Mouse (Mus musculus): ENCODE data around the gene Ahnak2. TPM values are rescaled to one million over a fixed set of nuclear protein-coding genes. Genes with fewer than 3 reads are reported as not detected.

The Ahnak2 gene
- polyA plus RNA-seq, 1 experiment = 0.83 TPM

DNA sequence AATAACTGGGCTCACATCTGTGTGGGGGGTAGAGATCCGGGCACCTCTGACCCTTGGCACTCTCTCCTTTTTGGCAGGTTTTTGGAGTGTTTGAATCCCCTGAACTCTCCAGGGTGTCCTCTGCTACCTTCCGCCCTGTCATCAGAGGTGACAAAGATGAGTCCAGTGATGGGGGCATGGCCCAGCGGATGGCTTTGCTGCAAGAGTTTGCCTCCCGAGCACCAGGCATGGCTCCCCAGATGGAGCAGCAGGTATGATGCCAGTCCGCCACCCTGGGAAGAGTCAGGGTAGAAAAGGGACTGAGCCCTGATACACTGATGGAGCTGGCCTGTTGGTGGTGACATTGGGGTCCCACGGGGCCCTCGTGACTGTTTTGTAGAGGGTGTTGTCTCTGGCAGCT, 65.4 kb downstream of the Ahnak2 start:
- TF ChIP-seq CTCF (IDR thresholded peaks at IDR 0.05; ENCODE audit: extremely low read depth, insufficient read depth, insufficient read length, insufficient replicate concordance) = no peak
- TF ChIP-seq POLR2A (IDR thresholded peaks at IDR 0.05; ENCODE audit: low read depth, low read length) = no peak
- Histone ChIP-seq H3K4me1 (ENCODE audit: control insufficient read depth, insufficient read depth, insufficient read length) (no peaks in the 10 kb centered on the region), H3K27ac (ENCODE audit: insufficient read depth, low read length) (no peak overlapping the region), H3K4me3 (ENCODE audit: extremely low read depth, insufficient read depth, insufficient read length) (no peak overlapping the region), H3K36me3 (ENCODE audit: control insufficient read depth, insufficient read depth, low read length) (no peaks in the 10 kb centered on the region), H3K27me3 (ENCODE audit: control insufficient read depth, insufficient read depth, low read length) (no peaks in the 10 kb centered on the region)
- WGBS = 84% methylated on average over 7 of the region's 7 CpGs
- DNase-seq (ENCODE audit: low read depth in 1 of 2, low spot score in 2 of 2) = no peak

GRCm38 (mm10) chr12:112736636-112736925, 65.9 kb downstream of the Ahnak2 start:
- Histone ChIP-seq H3K27ac (ENCODE audit: insufficient read depth, low read length) (no peak overlapping the region), H3K4me3 (ENCODE audit: extremely low read depth, insufficient read depth, insufficient read length) (no peak overlapping the region), H3K4me1 (ENCODE audit: control insufficient read depth, insufficient read depth, insufficient read length) (no peaks in the 10 kb centered on the region), H3K36me3 (ENCODE audit: control insufficient read depth, insufficient read depth, low read length) (no peaks in the 10 kb centered on the region), H3K27me3 (ENCODE audit: control insufficient read depth, insufficient read depth, low read length) (no peaks in the 10 kb centered on the region)
- 96% methylated on average over 10 of the region's 10 CpGs for WGBS
- TF ChIP-seq CTCF (IDR thresholded peaks at IDR 0.05; ENCODE audit: extremely low read depth, insufficient read depth, insufficient read length, insufficient replicate concordance) = no peak
- TF ChIP-seq POLR2A (IDR thresholded peaks at IDR 0.05; ENCODE audit: low read depth, low read length) = no peak
- DNase-seq (ENCODE audit: low read depth in 1 of 2, low spot score in 2 of 2) = no peak

DNA sequence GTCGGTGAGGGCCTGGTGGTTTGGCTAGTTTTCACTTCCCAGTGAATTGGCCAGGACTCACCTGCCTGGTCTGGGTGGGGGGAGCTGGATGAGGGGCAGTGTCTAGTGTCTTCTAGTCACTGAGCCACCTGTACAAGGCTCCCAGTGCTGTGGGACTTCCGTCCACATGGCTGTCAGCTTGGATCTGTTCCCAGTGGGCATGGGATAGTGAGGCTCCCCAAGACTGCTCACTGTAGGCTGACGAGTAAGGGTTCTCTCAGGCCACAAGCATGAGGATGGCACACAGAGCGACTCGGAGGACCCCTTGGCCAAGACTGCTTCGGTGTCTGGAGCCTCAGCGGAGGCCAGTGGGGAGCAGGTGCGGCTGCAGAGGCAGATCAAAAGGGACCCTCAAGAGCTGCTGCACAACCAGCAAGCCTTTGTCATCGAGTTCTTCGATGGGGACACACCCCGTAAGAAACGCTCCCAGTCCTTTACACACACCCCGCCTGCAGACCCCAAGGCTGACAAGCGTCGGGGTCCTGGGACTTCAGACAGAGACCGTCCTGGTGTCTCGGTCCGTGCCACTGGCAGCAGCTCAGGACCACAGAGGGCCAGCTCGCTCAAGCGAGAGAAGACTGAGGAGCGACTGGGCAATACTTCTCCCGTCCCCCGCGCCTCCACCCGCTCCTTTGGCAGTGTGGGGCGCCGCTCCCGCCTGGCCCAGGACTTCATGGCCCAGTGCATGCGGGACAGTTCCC, 66.4 kb downstream of the Ahnak2 start:
- Histone ChIP-seq H3K4me3 (ENCODE audit: extremely low read depth, insufficient read depth, insufficient read length) (no peak overlapping the region), H3K4me1 (ENCODE audit: control insufficient read depth, insufficient read depth, insufficient read length) (no peaks in the 10 kb centered on the region), H3K27me3 (ENCODE audit: control insufficient read depth, insufficient read depth, low read length) (no peaks in the 10 kb centered on the region), H3K36me3 (ENCODE audit: control insufficient read depth, insufficient read depth, low read length) (no peaks in the 10 kb centered on the region), H3K27ac (ENCODE audit: insufficient read depth, low read length) (no peak overlapping the region)
- DNase-seq (ENCODE audit: low read depth in 1 of 2, low spot score in 2 of 2) = no peak
- TF ChIP-seq POLR2A (IDR thresholded peaks at IDR 0.05; ENCODE audit: low read depth, low read length) (no peak), CTCF (IDR thresholded peaks at IDR 0.05; ENCODE audit: extremely low read depth, insufficient read depth, insufficient read length, insufficient replicate concordance) (no peak)
- WGBS = 93% methylated on average over 29 of the region's 29 CpGs

GRCm38 (mm10) chr12:112734881-112735655, 67.4 kb downstream of the Ahnak2 start:
- WGBS = 83% methylated on average over 19 of the region's 19 CpGs
- Histone ChIP-seq H3K27ac (ENCODE audit: insufficient read depth, low read length) (no peak overlapping the region), H3K4me3 (ENCODE audit: extremely low read depth, insufficient read depth, insufficient read length) (no peak overlapping the region), H3K36me3 (ENCODE audit: control insufficient read depth, insufficient read depth, low read length) (no peaks in the 10 kb centered on the region), H3K27me3 (ENCODE audit: control insufficient read depth, insufficient read depth, low read length) (no peaks in the 10 kb centered on the region), H3K4me1 (ENCODE audit: control insufficient read depth, insufficient read depth, insufficient read length) (no peaks in the 10 kb centered on the region)
- DNase-seq (ENCODE audit: low read depth in 1 of 2, low spot score in 2 of 2) = no peak
- no peak for TF ChIP-seq POLR2A (IDR thresholded peaks at IDR 0.05; ENCODE audit: low read depth, low read length)

DNA sequence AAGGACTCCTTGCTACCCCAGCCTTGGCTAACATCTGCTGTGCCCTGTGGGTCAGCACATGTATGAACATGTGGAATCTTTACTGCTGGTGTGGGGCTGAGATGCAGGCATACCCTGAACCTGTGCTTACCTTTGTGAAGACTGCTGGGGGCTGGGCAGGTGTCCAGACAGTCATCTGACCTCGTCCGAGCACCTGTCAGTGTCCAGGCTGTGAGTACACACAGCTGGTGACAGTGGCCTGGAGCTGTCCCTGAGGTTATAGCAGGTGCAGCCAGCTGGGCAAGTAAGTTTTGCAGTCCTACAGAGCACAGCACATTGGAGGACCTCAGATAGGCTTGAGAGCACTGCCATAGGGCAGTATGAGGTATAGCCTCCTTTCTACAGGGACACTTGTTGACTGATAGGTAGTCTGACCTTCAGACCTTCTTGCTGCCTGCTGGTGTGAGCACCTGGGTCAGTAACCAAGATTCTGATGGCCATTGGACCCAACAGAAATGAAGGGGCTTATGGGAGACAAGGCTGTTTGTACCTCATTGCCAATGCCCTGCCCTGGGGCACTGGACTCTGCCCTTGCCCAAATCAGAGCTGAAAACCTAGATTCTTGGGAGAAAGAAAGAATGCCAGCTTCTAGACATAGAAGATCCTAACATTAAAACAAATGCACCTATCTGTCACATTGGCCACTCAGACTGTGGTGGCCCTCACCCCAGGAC, 68.2 kb downstream of the Ahnak2 start:
- no peak for DNase-seq (ENCODE audit: low read depth in 1 of 2, low spot score in 2 of 2)
- H3K27me3 ChIP-seq (ENCODE audit: control insufficient read depth, insufficient read depth, low read length) = no peaks in the 10 kb centered on the region
- no peaks in the 10 kb centered on the region for H3K36me3 ChIP-seq (ENCODE audit: control insufficient read depth, insufficient read depth, low read length)
- no peaks in the 10 kb centered on the region for H3K4me1 ChIP-seq (ENCODE audit: control insufficient read depth, insufficient read depth, insufficient read length)
- no peak overlapping the region for H3K27ac ChIP-seq (ENCODE audit: insufficient read depth, low read length)
- no peak for TF ChIP-seq CTCF (IDR thresholded peaks at IDR 0.05; ENCODE audit: extremely low read depth, insufficient read depth, insufficient read length, insufficient replicate concordance)
- no peak for TF ChIP-seq POLR2A (IDR thresholded peaks at IDR 0.05; ENCODE audit: low read depth, low read length)
- H3K4me3 ChIP-seq (ENCODE audit: extremely low read depth, insufficient read depth, insufficient read length) = no peak overlapping the region
- 87% methylated on average over 2 of the region's 2 CpGs for WGBS

DNA sequence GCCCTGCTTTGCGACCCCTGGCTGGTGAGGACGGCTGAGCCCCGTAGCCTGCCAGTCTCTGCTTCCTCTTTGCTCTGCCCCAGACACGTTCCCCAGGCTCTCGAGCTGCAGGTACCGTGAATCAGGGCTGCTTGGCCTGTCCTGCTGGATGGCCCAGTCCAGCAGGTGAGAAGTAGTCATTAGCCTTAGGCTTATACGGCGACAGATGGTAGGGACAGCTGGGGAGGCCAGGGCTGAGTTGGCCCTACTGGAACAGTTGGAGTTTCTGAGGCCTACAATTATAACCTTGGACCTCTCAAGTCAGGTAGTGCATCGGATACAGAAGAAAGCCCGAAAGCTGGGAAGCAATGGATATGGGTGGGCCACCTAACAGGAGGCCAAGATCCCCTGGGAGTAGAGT, 69.9 kb downstream of the Ahnak2 start:
- no peak overlapping the region for H3K27ac ChIP-seq (ENCODE audit: insufficient read depth, low read length)
- H3K36me3 ChIP-seq (ENCODE audit: control insufficient read depth, insufficient read depth, low read length) = no peaks in the 10 kb centered on the region
- H3K27me3 ChIP-seq (ENCODE audit: control insufficient read depth, insufficient read depth, low read length) = no peaks in the 10 kb centered on the region
- WGBS = 92% methylated on average over 10 of the region's 10 CpGs
- DNase-seq (ENCODE audit: low read depth in 1 of 2, low spot score in 2 of 2) = no peak
- H3K4me3 ChIP-seq (ENCODE audit: extremely low read depth, insufficient read depth, insufficient read length) = no peak overlapping the region
- TF ChIP-seq POLR2A (IDR thresholded peaks at IDR 0.05; ENCODE audit: low read depth, low read length) = no peak
- no peaks in the 10 kb centered on the region for H3K4me1 ChIP-seq (ENCODE audit: control insufficient read depth, insufficient read depth, insufficient read length)

- WGBS = 87% methylated on average over 14 of the region's 14 CpGs
- Histone ChIP-seq H3K27me3 (ENCODE audit: control insufficient read depth, insufficient read depth, low read length) (no peaks in the 10 kb centered on the region), H3K27ac (ENCODE audit: insufficient read depth, low read length) (no peak overlapping the region), H3K4me1 (ENCODE audit: control insufficient read depth, insufficient read depth, insufficient read length) (no peaks in the 10 kb centered on the region), H3K4me3 (ENCODE audit: extremely low read depth, insufficient read depth, insufficient read length) (no peak overlapping the region), H3K36me3 (ENCODE audit: control insufficient read depth, insufficient read depth, low read length) (no peaks in the 10 kb centered on the region)
- no peak for DNase-seq (ENCODE audit: low read depth in 1 of 2, low spot score in 2 of 2)
- no peak for TF ChIP-seq CTCF (IDR thresholded peaks at IDR 0.05; ENCODE audit: extremely low read depth, insufficient read depth, insufficient read length, insufficient replicate concordance)
- no peak for TF ChIP-seq POLR2A (IDR thresholded peaks at IDR 0.05; ENCODE audit: low read depth, low read length)
Measured at GRCm38 (mm10) chr12:112730808-112731207, 71.6 kb downstream of the Ahnak2 start.

All from spleen, adult 2 months (tissue).